Mouse (Mus musculus): ENCODE measurements around the gene Nrip1. TPM values are rescaled to one million over a fixed set of nuclear protein-coding genes. Genes with fewer than 3 reads are reported as not detected.

Gene Nrip1
- total and polyA plus RNA-seq, 2 experiments from 2014 or later: 34.8 to 40.9 TPM

GRCm38 (mm10) chr16:76336932-76337331 is 36.7 kb downstream of the Nrip1 start:
- Histone ChIP-seq H3K4me1 (ENCODE audit: insufficient read depth) (no peaks in the 10 kb centered on the region), H3K27me3 (ENCODE audit: insufficient read depth, low read length) (no peaks in the 10 kb centered on the region), H3K36me3 (ENCODE audit: insufficient read depth) (no peaks in the 10 kb centered on the region), H3K4me3 (ENCODE audit: low read depth, low read length) (no peak overlapping the region), H3K9ac (no peak overlapping the region), H3K4me2 (ENCODE audit: low read depth) (no peak overlapping the region), H3K27ac (ENCODE audit: low read depth, low read length) (no peak overlapping the region), H3K9me3 (ENCODE audit: low read length) (no peaks in the 10 kb centered on the region)
- DNase-seq (no peak), ATAC-seq (no peak)
- WGBS: 93% methylated on average over 11 of the region's 11 CpGs
- TF ChIP-seq CTCF (IDR thresholded peaks at IDR 0.05; ENCODE audit: low read depth): no peak

- no peak overlapping the region for H3K4me3 ChIP-seq (ENCODE audit: low read depth, low read length)
- no peak for DNase-seq
- H3K4me2 ChIP-seq (ENCODE audit: low read depth): no peak overlapping the region
These were observed 37.7 kb downstream of the Nrip1 start for GRCm38 (mm10) chr16:76335913-76336312.

GRCm38 (mm10) chr16:76332127-76332526 is 41.5 kb downstream of the Nrip1 start:
- DNase-seq (no peak), ATAC-seq (no peak)
- Histone ChIP-seq H3K27me3 (ENCODE audit: insufficient read depth, low read length) (no peaks in the 10 kb centered on the region), H3K4me3 (ENCODE audit: low read depth, low read length) (no peak overlapping the region), H3K36me3 (ENCODE audit: insufficient read depth) (no peaks in the 10 kb centered on the region), H3K9ac (no peak overlapping the region), H3K27ac (ENCODE audit: low read depth, low read length) (no peak overlapping the region), H3K4me2 (ENCODE audit: low read depth) (no peak overlapping the region), H3K9me3 (ENCODE audit: low read length) (no peaks in the 10 kb centered on the region), H3K4me1 (ENCODE audit: insufficient read depth) (no peaks in the 10 kb centered on the region)
- 56% methylated on average over 7 of the region's 7 CpGs for WGBS
- no peak for TF ChIP-seq CTCF (IDR thresholded peaks at IDR 0.05; ENCODE audit: low read depth)

More at GRCm38 (mm10) chr16:76335913-76336312, 37.7 kb downstream of the Nrip1 start:
- Histone ChIP-seq H3K27ac (ENCODE audit: low read depth, low read length) (no peak overlapping the region), H3K9ac (no peak overlapping the region), H3K4me1 (ENCODE audit: insufficient read depth) (no peaks in the 10 kb centered on the region), H3K36me3 (ENCODE audit: insufficient read depth) (no peaks in the 10 kb centered on the region), H3K9me3 (ENCODE audit: low read length) (no peaks in the 10 kb centered on the region), H3K27me3 (ENCODE audit: insufficient read depth, low read length) (no peaks in the 10 kb centered on the region)
- 96% methylated on average over 6 of the region's 6 CpGs for WGBS
- no peak for ATAC-seq
- no peak for TF ChIP-seq CTCF (IDR thresholded peaks at IDR 0.05; ENCODE audit: low read depth)

GRCm38 (mm10) chr16:76331231-76331630 is 42.4 kb downstream of the Nrip1 start:
- no peak for TF ChIP-seq CTCF (IDR thresholded peaks at IDR 0.05; ENCODE audit: low read depth)
- Histone ChIP-seq H3K4me1 (ENCODE audit: insufficient read depth) (no peaks in the 10 kb centered on the region), H3K9ac (no peak overlapping the region), H3K36me3 (ENCODE audit: insufficient read depth) (no peaks in the 10 kb centered on the region), H3K27me3 (ENCODE audit: insufficient read depth, low read length) (no peaks in the 10 kb centered on the region), H3K4me3 (ENCODE audit: low read depth, low read length) (no peak overlapping the region), H3K9me3 (ENCODE audit: low read length) (no peaks in the 10 kb centered on the region), H3K4me2 (ENCODE audit: low read depth) (no peak overlapping the region), H3K27ac (ENCODE audit: low read depth, low read length) (no peak overlapping the region)
- 77% methylated on average over 7 of the region's 7 CpGs for WGBS
- no peak for ATAC-seq
- DNase-seq: no peak

GRCm38 (mm10) chr16:76325315-76325710 is 48.3 kb downstream of the Nrip1 start:
- Histone ChIP-seq H3K4me1 (ENCODE audit: insufficient read depth) (peaks cover 9% of the 10 kb centered on the region; the same call in 1 of the 2 replicates), H3K27me3 (ENCODE audit: insufficient read depth, low read length) (no peaks in the 10 kb centered on the region), H3K27ac (ENCODE audit: low read depth, low read length) (no peak overlapping the region), H3K4me2 (ENCODE audit: low read depth) (no peak overlapping the region), H3K9me3 (ENCODE audit: low read length) (no peaks in the 10 kb centered on the region), H3K9ac (no peak overlapping the region), H3K36me3 (ENCODE audit: insufficient read depth) (no peaks in the 10 kb centered on the region), H3K4me3 (ENCODE audit: low read depth, low read length) (no peak overlapping the region)
- DNase-seq: no peak
- no peak for TF ChIP-seq CTCF (IDR thresholded peaks at IDR 0.05; ENCODE audit: low read depth)
- 97% methylated on average over 3 of the region's 3 CpGs for WGBS
- ATAC-seq: no peak

GRCm38 (mm10) chr16:76324411-76325314 is 49.0 kb downstream of the Nrip1 start:
- DNase-seq: no peak
- no peaks in the 10 kb centered on the region for H3K9me3 ChIP-seq (ENCODE audit: low read length)
- no peaks in the 10 kb centered on the region for H3K27me3 ChIP-seq (ENCODE audit: insufficient read depth, low read length)
- ATAC-seq: no peak
- no peak overlapping the region for H3K4me2 ChIP-seq (ENCODE audit: low read depth)
- no peaks in the 10 kb centered on the region for H3K36me3 ChIP-seq (ENCODE audit: insufficient read depth)
- H3K4me1 ChIP-seq (ENCODE audit: insufficient read depth): peaks cover 14% of the 10 kb centered on the region; the same call in 1 of the 2 replicates
- TF ChIP-seq CTCF (IDR thresholded peaks at IDR 0.05; ENCODE audit: low read depth): no peak
- no peak overlapping the region for H3K27ac ChIP-seq (ENCODE audit: low read depth, low read length)
- 86% methylated on average over 3 of the region's 4 CpGs for WGBS
- no peak overlapping the region for H3K4me3 ChIP-seq (ENCODE audit: low read depth, low read length)
- H3K9ac ChIP-seq: no peak overlapping the region

GRCm38 (mm10) chr16:76323594-76324307 is 49.9 kb downstream of the Nrip1 start:
- Histone ChIP-seq H3K27ac (ENCODE audit: low read depth, low read length) (no peak overlapping the region), H3K4me2 (ENCODE audit: low read depth) (no peak overlapping the region), H3K36me3 (ENCODE audit: insufficient read depth) (no peaks in the 10 kb centered on the region), H3K4me1 (ENCODE audit: insufficient read depth) (peaks cover 22% of the 10 kb centered on the region; the same call in 1 of the 2 replicates), H3K9ac (no peak overlapping the region), H3K4me3 (ENCODE audit: low read depth, low read length) (no peak overlapping the region), H3K27me3 (ENCODE audit: insufficient read depth, low read length) (no peaks in the 10 kb centered on the region), H3K9me3 (ENCODE audit: low read length) (no peaks in the 10 kb centered on the region)
- TF ChIP-seq CTCF (IDR thresholded peaks at IDR 0.05; ENCODE audit: low read depth): no peak
- no peak for DNase-seq
- no peak for ATAC-seq
- WGBS: 78% methylated on average over 4 of the region's 4 CpGs
